Mouse (Mus musculus): ENCODE data around the gene Smtnl2.

Smtnl2 gene

DNA sequence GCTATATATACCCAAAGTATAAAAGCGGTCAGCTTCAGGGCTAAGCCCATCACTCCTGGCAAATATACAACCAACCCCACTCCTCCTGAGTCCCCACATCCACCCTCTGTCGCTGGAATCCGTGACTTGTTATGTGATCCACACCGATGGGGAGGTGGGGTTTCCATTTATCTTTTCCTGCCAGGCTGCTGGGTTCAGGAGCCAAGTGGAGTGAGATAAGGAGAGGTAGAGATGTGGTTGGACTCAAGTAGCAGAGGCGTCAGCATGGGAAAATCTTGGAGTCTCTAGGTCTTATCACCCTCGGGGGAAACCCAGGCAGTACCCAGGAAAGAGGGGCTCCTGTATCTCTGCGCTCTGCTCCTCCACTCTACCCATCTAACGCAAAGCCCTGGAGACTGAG lies 3.6 kb upstream of the Smtnl2 start:
- no peaks in the 10 kb centered on the region for H3K27me3 ChIP-seq (ENCODE audit: control insufficient read depth, insufficient read depth, low read length, poor library complexity, severe bottlenecking)
- H3K36me3 ChIP-seq (ENCODE audit: control insufficient read depth, insufficient read depth, low read length, poor library complexity, severe bottlenecking) = no peaks in the 10 kb centered on the region
- no peak for DNase-seq (ENCODE audit: low read depth, low spot score)

DNA sequence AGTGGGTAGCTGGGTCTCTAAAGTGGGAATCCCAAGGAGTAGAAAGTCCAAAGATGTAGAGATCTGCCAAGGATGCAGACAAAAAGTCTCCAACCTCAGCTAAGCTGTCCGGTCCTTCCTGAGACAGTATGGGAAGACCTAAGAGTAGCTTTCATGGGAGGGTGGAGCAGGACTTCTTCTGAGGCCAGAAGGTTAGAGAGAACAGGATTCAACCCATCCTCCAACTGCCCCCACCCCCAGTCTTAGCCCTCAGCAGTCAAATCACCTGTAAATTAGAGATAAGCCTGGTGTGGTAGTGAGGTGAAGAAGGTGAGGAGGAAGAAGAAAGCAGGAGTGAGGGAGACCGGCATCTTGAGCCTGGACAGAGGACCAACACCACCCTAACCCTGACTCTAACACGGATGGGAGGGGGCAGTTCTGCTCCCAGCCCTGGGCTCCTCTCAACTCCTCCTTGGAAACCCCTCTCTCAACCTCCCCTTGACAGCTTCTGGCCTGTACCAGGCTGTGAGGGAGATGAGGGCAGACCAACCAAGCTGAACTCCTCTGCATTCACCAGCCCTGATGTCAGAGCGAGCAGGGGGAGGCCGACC lies 2.2 kb upstream of the Smtnl2 start:
- H3K36me3 ChIP-seq (ENCODE audit: control insufficient read depth, insufficient read depth, low read length, poor library complexity, severe bottlenecking) = no peaks in the 10 kb centered on the region
- H3K27me3 ChIP-seq (ENCODE audit: control insufficient read depth, insufficient read depth, low read length, poor library complexity, severe bottlenecking) = no peaks in the 10 kb centered on the region
- DNase-seq (ENCODE audit: low read depth, low spot score) = no peak

DNA sequence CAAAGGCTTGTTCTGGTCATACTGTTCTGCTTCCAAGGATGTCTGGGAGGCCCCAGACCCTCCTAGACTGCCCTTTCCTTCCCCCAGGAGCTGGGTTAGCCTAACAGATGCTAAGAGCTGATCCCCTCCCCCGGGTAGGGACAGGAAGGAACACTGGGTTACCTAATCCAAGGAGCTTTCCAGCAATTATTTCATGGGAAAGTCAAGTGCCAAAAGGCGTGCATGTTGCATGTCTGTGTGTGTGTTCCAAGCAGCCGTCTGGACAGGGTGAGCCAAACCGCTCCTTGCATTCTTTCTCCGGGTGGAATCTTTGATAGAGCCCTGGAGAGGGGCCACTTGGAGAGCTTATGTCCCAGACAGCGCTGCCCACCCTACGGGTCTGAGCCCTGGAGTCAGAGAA lies 1.5 kb upstream of the Smtnl2 start:
- no peak for DNase-seq (ENCODE audit: low read depth, low spot score)
- H3K36me3 ChIP-seq (ENCODE audit: control insufficient read depth, insufficient read depth, low read length, poor library complexity, severe bottlenecking) = no peaks in the 10 kb centered on the region
- H3K27me3 ChIP-seq (ENCODE audit: control insufficient read depth, insufficient read depth, low read length, poor library complexity, severe bottlenecking) = no peaks in the 10 kb centered on the region

DNA sequence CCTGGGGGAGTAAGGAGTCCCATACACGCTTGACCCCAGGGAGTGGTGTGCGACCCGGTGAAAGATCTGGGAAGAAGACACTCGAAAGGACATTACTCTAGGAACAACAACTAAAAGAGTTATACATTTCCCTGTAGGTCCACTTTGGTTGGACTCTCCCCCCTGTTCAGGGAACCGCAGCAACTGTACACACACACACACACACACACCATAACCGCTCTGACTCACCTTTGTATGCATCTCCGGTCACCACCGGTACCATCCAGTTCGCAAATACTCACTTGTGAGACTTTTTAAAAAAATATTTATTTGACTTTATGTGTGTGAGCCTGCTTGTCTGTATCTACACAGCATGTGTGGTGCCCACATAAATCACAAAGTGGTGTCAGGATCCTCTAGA lies 432 bp upstream of the Smtnl2 start:
- Histone ChIP-seq H3K36me3 (ENCODE audit: control insufficient read depth, insufficient read depth, low read length, poor library complexity, severe bottlenecking) (no peaks in the 10 kb centered on the region), H3K27me3 (ENCODE audit: control insufficient read depth, insufficient read depth, low read length, poor library complexity, severe bottlenecking) (no peaks in the 10 kb centered on the region)
- no peak for DNase-seq (ENCODE audit: low read depth, low spot score)

DNA sequence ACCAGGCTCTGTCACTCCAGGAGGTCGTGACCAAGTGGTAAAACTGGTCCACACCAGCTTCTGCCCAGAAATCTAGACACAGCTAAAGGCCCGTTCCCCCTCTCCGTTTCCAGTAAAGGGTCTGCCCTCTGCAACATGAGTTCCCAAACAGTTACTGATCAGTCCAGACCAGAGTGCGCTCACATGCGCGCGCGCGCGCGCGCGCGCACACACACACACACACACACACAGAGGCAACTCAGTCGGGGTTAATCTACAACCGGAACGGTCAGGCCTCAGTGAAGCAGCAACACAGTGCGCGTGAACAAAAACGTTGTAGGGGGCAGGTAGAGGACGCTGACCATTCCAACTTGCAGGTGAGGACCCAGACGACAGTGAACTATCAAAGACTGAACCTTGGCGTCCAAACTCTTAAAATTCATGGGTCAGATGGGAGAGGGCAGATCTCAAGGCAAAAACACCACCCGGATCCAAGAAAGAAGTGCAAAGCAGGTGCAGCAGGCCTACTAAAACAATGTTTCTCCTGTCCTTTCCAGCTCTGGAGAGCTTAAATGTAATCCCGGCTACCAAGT lies 906 bp downstream of the Smtnl2 start:
- DNase-seq (ENCODE audit: low read depth, low spot score) = peak; percentile 27
- Histone ChIP-seq H3K36me3 (ENCODE audit: control insufficient read depth, insufficient read depth, low read length, poor library complexity, severe bottlenecking) (no peaks in the 10 kb centered on the region), H3K27me3 (ENCODE audit: control insufficient read depth, insufficient read depth, low read length, poor library complexity, severe bottlenecking) (no peaks in the 10 kb centered on the region)

DNA sequence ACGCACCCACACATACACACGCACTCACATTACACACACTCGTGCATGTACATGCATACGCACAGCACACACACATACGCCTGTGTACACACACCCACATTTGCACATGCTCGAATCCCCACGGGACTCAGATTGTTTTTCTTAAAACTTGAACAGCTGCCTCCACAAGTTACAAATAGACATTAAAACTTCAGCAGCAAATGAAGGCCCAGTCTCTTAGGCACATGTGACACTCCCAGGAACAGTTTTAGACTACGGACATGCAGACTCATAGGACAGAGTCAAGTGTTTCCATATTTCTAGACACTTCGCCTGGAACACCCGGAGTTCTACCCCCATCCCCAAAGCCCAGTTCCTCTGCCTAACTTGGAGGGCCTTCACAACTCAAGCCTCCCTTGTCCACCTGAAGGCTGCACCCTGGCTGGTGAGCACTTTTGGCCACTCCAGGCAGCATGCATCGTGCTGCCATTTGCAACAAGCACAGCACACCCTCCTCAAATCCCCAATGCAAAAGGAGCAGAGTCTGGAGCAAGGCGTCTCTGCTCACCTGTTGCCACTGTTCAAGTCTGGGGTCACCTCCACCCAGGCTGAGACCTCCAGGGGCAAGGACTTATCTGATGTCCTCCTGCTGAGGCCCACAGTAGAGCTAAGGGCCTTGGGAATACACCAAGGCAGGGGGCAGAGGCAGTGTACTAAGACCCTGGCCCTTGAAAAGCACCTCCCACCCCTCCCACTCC lies 1.7 kb downstream of the Smtnl2 start:
- no peaks in the 10 kb centered on the region for H3K27me3 ChIP-seq (ENCODE audit: control insufficient read depth, insufficient read depth, low read length, poor library complexity, severe bottlenecking)
- no peak for DNase-seq (ENCODE audit: low read depth, low spot score)
- no peaks in the 10 kb centered on the region for H3K36me3 ChIP-seq (ENCODE audit: control insufficient read depth, insufficient read depth, low read length, poor library complexity, severe bottlenecking)

DNA sequence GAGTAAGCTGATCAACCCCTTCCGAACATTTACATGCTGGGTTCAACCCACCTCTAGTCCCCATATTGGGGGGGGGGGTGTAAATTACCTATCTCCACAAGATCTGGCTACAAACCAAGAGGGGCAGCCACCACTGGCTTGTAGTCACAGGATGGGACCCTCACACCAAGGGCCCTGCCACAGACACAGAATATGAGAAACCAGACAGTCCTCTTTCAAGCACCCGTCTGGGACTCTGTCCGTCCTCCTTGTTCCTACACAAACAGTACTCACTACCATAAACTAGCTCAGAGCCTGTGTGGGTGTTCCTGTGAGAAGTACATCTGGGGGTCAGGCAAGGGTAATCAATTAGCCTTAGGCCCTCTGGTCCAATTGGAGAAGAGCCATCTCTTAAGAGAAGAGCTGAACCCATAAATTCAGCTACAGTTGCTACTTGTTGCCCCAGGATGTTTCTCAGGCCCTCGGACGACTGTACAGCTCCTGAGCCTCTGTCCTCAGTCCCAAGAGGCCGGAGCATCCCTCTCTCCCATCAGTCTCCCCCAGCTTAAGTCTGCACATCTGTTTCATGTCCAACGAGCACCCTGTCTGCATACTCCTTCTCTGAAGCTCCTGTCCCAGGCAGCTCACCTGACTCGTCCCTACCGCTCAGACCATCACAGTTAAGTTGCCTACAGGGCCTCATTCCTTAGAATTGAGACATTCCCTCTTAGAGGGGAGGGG lies 2.9 kb downstream of the Smtnl2 start:
- no peaks in the 10 kb centered on the region for H3K27me3 ChIP-seq (ENCODE audit: control insufficient read depth, insufficient read depth, low read length, poor library complexity, severe bottlenecking)
- H3K36me3 ChIP-seq (ENCODE audit: control insufficient read depth, insufficient read depth, low read length, poor library complexity, severe bottlenecking) = no peaks in the 10 kb centered on the region
- no peak for DNase-seq (ENCODE audit: low read depth, low spot score)

DNA sequence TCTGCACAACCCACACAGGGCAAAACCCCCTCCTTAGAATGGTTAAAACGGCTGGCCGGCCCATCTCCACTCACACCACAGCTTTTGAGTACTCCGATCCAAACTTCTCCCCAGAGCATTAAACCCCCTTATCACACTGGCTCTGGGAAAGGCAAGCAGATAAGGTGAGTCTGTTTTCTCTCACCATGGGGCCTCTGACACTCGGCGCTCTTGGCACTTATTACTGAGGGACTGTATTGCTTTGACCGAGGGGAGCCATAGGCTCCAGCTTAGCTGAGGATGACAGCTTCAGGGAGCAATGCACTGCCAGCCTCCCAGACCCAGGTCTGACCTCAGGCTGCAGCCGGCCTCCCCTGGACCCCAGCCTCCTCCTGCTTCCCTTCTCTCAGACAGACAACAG lies 3.9 kb downstream of the Smtnl2 start:
- Histone ChIP-seq H3K27me3 (ENCODE audit: control insufficient read depth, insufficient read depth, low read length, poor library complexity, severe bottlenecking) (no peaks in the 10 kb centered on the region), H3K36me3 (ENCODE audit: control insufficient read depth, insufficient read depth, low read length, poor library complexity, severe bottlenecking) (no peaks in the 10 kb centered on the region)
- no peak for DNase-seq (ENCODE audit: low read depth, low spot score)

DNA sequence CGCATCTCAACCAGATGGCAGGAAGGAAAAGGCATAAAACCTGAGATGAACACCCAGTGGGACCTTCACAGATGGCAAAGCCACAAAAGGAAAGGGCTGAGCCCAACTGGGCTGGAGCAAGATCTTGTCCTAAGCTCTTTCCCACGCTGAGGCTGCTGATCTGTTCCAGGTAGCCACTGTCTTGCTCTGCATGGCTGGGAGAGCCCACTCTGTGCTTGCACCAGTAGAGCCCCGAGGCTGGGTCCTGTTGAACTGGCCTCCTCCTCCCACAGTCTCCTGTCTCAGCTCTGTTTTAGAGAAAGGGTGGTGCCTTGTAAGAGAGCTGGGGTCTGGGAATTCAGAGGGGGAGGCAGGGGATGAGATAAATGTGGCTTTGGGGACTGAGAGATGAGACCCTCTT lies 4.4 kb downstream of the Smtnl2 start:
- Histone ChIP-seq H3K27me3 (ENCODE audit: control insufficient read depth, insufficient read depth, low read length, poor library complexity, severe bottlenecking) (no peaks in the 10 kb centered on the region), H3K36me3 (ENCODE audit: control insufficient read depth, insufficient read depth, low read length, poor library complexity, severe bottlenecking) (no peaks in the 10 kb centered on the region)
- DNase-seq (ENCODE audit: low read depth, low spot score) = no peak

DNA sequence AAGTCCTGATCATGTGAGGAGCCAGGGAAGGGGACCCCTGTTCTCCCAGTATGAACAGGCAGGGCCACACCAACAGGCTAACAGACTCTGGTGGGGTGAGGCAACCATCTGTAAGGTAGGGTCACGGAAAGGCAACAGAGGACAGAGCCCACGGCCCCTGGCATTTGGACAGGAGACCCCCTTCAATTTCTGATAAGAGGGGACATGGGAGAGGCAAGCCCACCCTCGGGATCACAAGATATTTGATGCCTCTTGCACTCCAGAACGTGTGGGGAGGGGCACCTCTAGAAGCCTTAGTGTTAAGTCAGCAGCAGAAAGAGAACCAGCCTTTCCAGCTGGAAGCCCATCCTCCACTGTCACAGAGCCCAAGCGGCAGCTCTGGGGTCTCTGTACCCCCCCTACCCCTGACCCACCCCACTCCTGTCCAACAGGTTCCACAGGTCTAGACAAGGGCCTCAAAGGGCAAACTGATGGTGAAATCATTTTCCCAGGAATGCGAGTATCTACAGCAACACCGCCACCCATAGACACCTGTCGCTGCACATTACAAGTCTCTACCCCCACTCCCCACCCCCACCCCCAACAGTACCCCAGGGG lies 5.3 kb downstream of the Smtnl2 start:
- Histone ChIP-seq H3K27me3 (ENCODE audit: control insufficient read depth, insufficient read depth, low read length, poor library complexity, severe bottlenecking) (no peaks in the 10 kb centered on the region), H3K36me3 (ENCODE audit: control insufficient read depth, insufficient read depth, low read length, poor library complexity, severe bottlenecking) (no peaks in the 10 kb centered on the region)
- DNase-seq (ENCODE audit: low read depth, low spot score) = no peak

DNA sequence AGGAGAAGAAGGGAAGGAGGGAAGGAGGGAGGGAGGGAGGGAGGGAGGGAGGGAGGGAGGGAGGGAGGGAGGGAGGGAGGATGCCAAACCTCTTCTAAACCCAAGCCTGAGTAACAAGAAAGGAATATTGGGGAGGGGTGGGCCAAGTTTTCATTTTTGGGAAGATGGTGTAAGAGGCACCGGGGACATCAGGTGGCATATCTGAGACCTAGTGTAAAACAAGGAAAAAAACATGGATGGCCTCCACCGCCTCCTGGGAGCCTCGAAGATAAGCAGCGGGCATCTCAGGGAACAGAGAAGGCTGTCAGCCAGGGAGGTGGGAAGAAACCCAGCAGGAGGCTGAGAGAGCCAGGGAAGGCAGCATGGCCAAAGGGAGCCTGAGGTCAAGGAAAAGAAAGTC lies 6.0 kb downstream of the Smtnl2 start:
- H3K36me3 ChIP-seq (ENCODE audit: control insufficient read depth, insufficient read depth, low read length, poor library complexity, severe bottlenecking) = no peaks in the 10 kb centered on the region
- no peaks in the 10 kb centered on the region for H3K27me3 ChIP-seq (ENCODE audit: control insufficient read depth, insufficient read depth, low read length, poor library complexity, severe bottlenecking)
- DNase-seq (ENCODE audit: low read depth, low spot score) = no peak

DNA sequence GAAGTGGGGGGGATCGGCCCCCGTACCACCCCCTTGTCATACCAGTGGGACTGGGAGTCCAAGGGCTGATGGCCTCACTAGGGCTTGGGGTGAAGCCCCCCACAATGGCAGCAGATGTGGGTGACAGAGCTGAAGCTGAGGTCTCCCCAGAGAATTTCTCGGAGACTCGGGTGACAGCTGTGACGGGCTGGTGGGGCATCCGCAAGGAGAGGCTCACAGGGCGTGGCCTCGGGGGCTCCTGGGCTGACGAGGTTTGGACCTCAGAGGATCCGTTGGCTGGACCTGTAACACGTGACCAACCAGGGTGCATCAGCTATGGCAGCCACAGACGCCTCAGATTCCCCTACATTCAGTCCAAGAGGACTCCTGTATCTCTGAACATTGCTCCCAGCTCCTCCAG lies 8.5 kb downstream of the Smtnl2 start:
- H3K27me3 ChIP-seq (ENCODE audit: control insufficient read depth, insufficient read depth, low read length, poor library complexity, severe bottlenecking) = no peaks in the 10 kb centered on the region
- no peak for DNase-seq (ENCODE audit: low read depth, low spot score)
- no peaks in the 10 kb centered on the region for H3K36me3 ChIP-seq (ENCODE audit: control insufficient read depth, insufficient read depth, low read length, poor library complexity, severe bottlenecking)

DNA sequence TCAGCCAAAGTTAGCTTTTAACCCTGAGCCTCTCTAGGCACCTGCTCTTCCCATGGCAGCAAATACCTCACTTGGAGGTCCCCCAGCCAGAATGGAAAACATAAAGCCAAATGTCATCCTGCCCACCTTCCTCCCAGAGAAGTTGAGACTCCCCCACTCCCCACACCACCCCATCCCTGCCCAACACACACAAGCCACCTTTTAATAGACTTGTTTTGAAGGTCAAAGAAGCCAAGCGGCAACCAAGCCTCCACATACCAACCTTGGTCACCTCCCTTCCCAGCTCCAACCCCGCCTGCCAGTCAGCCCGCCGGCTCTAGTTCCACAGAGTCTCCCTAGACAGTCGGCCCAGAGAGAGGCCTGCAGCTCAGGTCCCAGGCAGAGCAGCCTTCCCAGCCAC lies 9.5 kb downstream of the Smtnl2 start:
- no peak for DNase-seq (ENCODE audit: low read depth, low spot score)
- Histone ChIP-seq H3K36me3 (ENCODE audit: control insufficient read depth, insufficient read depth, low read length, poor library complexity, severe bottlenecking) (no peaks in the 10 kb centered on the region), H3K27me3 (ENCODE audit: control insufficient read depth, insufficient read depth, low read length, poor library complexity, severe bottlenecking) (no peaks in the 10 kb centered on the region)

DNA sequence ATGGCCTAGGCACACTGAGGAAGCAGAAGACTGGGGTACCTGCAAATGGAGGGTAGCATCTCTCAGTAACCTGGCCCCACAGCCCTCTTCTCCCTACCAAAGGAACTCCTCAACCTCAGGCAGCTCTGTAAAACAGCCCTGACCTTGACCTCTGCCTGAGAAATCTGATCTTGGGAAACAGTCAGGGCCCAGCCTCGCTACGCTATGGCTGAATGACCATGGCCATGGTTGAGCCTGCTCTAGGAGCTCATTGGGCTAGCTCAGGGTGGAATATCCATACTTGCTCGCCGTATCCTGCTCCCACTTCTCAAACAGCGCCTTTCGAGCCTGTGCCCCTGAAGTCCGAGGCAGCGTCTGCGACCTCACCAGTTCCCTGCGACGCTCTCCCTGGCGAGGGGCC lies 10.4 kb downstream of the Smtnl2 start:
- Histone ChIP-seq H3K27me3 (ENCODE audit: control insufficient read depth, insufficient read depth, low read length, poor library complexity, severe bottlenecking) (no peaks in the 10 kb centered on the region), H3K36me3 (ENCODE audit: control insufficient read depth, insufficient read depth, low read length, poor library complexity, severe bottlenecking) (no peaks in the 10 kb centered on the region)
- DNase-seq (ENCODE audit: low read depth, low spot score) = no peak

All from splenic B cell, adult 2 months (primary cell).